Mouse (Mus musculus) heart, embryonic 13.5 days (tissue): Measurements from ENCODE around the gene Lrp8. TPM values are rescaled to one million over a fixed set of nuclear protein-coding genes. Genes with fewer than 3 reads are reported as not detected.
A peak's percentile ranks its signal among the peaks of the same experiment; 100 is the strongest.

Experiments used
- ATAC-seq: fragments of 200-750 bp; cut with Nextera tagmentation; 2 replicates; pipeline ENCODE4 v1.8.0; 2017; ENCODE audit warnings: moderate TSS enrichment; ENCODE audit not compliant: insufficient number of reproducible peaks, low FRiP score, low TSS enrichment; ENCODE audit errors: extremely low read depth
- H3K27ac ChIP-seq: fragments of 300-500 bp; sonication (generic); replicated peaks from 2 replicates; pipeline ENCODE4 v1.5.1; 2015; ENCODE audit warnings: moderate library complexity, mild to moderate bottlenecking, inconsistent platforms
- H3K27me3 ChIP-seq: fragments of 300-500 bp; sonication (generic); replicated peaks from 2 replicates; pipeline ENCODE4 v1.6.1; 2015; ENCODE audit warnings: mild to moderate bottlenecking, inconsistent platforms
- H3K36me3 ChIP-seq: fragments of 300-500 bp; sonication (generic); 2 replicates; pipeline ENCODE4 v1.6.1; 2015; ENCODE audit warnings: mild to moderate bottlenecking, inconsistent platforms
- H3K4me1 ChIP-seq: fragments of 300-500 bp; sonication (generic); 2 replicates; pipeline ENCODE4 v1.6.1; 2015; ENCODE audit warnings: inconsistent platforms
- H3K4me2 ChIP-seq: fragments of 300-500 bp; sonication (generic); 2 replicates; pipeline ENCODE4 v1.6.1; 2015; ENCODE audit warnings: inconsistent platforms, mild to moderate bottlenecking, moderate library complexity
- H3K4me3 ChIP-seq: fragments of 300-500 bp; sonication (generic); 2 replicates; pipeline ENCODE4 v1.5.1; 2015; ENCODE audit warnings: moderate library complexity, mild to moderate bottlenecking, inconsistent platforms
- H3K9ac ChIP-seq: fragments of 300-500 bp; sonication (generic); 2 replicates; pipeline ENCODE4 v1.6.1; 2015; ENCODE audit warnings: inconsistent platforms, mild to moderate bottlenecking, moderate library complexity
- H3K9me3 ChIP-seq: fragments of 300-500 bp; sonication (generic); 2 replicates; pipeline ENCODE4 v1.6.1; 2016; ENCODE audit warnings: inconsistent platforms
- WGBS: fragments of 180-500 bp; shearing (Covaris S2); methylation state at CpG from one replicate; pipeline ENCODE4 v1.1.7; 2015; ENCODE audit warnings: mixed read lengths; 5-methylcytosine and 5-hydroxymethylcytosine counted together
- polyA plus RNA-seq: library from polyadenylated mRNA; unstranded; fragments of >200 nt; fragmentation: Nextera tagmentation; extraction: Ambion mirVana; gene quantifications from 2 replicates; pipeline ENCODE4 v1.2.1, GENCODE M21; 2015

The Lrp8 gene
- polyA plus RNA-seq, 1 experiment from 2014 or later, result 0.51 TPM

DNA sequence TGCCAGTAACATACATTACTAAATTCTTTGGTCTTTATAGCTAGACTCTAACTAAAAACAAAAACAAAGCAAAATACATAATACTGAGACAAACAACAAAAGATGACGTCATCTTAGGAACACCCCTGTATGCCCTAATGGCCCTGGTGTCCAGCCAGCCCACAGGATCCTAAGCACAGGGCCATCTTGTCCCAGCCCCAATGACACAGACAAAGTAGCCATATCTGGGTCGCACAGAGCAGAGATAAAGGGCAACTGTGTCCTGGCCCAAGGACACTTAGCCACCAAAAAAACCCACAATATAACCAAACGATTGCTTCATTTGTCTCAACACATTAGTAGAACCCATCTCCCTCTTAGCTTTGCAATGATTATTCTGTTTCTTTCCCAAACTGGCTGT is 8.9 kb downstream of the Lrp8 start:
- ATAC-seq, result no peak
- 77% methylated on average over 3 of the region's 3 CpGs for WGBS
- H3K4me1 ChIP-seq, result peaks cover 8% of the 10 kb centered on the region
- H3K4me3 ChIP-seq, result no peak overlapping the region
- H3K4me2 ChIP-seq, result no peak overlapping the region
- H3K27ac ChIP-seq, result no peak overlapping the region
- H3K9ac ChIP-seq, result no peak overlapping the region
- H3K36me3 ChIP-seq, result no peaks in the 10 kb centered on the region
- no peaks in the 10 kb centered on the region for H3K9me3 ChIP-seq
- peaks cover 16% of the 10 kb centered on the region for H3K27me3 ChIP-seq

DNA sequence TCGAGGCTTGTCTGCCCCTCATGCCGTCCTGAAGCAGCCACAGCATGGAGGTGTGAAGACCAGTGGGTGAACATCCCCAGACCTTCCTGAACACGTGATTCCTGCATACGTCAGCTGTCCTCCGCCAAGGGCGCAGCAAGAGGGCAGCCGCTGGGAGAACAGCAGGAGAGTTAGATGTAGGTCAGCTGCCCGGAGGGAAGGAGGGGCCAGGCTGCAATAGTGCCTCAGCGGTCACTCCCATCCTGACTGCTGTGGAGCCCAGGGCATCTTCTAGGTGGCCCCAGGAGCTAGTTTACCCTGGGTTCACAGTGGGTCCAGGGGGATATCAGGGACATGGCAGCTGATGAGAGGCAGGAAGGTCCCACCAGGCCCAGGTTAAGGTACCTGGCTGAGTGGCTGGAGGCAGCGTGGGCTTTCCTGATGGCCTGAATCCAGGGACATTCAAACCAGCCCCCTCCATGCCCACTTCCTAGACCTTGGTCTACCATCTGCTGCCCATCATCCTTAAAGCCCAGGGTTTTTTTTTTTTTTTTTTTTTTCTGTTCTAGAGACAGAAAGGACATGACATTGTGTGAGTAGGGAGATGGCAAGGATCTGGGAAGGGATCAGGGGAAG is 9.8 kb downstream of the Lrp8 start:
- 33% methylated on average over 10 of the region's 10 CpGs for whole genome bisulfite sequencing
- Histone ChIP-seq H3K27ac (no peak overlapping the region), H3K9me3 (no peaks in the 10 kb centered on the region)

DNA sequence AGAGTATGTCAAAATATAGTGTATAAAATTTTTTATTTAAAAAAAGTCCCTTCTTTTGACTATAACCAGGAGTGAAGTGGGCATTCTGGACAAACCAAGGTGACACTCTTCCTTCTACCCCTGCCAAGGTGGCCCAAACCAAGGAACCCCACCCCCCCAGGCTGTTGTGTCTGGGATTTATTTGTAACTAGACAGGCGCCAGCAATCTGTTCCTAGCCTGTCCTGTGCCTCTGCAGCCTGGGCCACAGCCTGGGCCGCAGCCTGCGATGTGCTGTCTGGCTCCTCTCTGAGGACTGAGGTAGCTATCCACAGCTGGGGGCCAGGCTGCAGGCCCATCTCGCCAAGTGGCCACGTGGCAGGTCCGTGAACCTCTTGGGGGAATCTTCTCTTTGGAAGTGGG is 10.3 kb downstream of the Lrp8 start:
- Histone ChIP-seq H3K4me3 (no peak overlapping the region), H3K9me3 (no peaks in the 10 kb centered on the region), H3K27me3 (peaks cover 4% of the 10 kb centered on the region; the same call in 1 of the 2 replicates), H3K4me2 (no peak overlapping the region), H3K9ac (no peak overlapping the region), H3K36me3 (no peaks in the 10 kb centered on the region), H3K4me1 (peaks cover 20% of the 10 kb centered on the region), H3K27ac (no peak overlapping the region)
- 79% methylated on average over 6 of the region's 6 CpGs for WGBS
- ATAC-seq, result no peak

More for the DNA sequence above, 9.8 kb downstream of the Lrp8 start:
- peaks cover 16% of the 10 kb centered on the region for H3K4me1 ChIP-seq
- H3K36me3 ChIP-seq, result no peaks in the 10 kb centered on the region
- peaks cover 8% of the 10 kb centered on the region for H3K27me3 ChIP-seq
- H3K9ac ChIP-seq, result 0 out of 2 replicates have a peak overlapping the region, but pooled peaks have one; percentile 24
- no peak overlapping the region for H3K4me3 ChIP-seq
- H3K4me2 ChIP-seq, result no peak overlapping the region
- peak; percentile 43; the same call in 1 of the 2 replicates for ATAC-seq

DNA sequence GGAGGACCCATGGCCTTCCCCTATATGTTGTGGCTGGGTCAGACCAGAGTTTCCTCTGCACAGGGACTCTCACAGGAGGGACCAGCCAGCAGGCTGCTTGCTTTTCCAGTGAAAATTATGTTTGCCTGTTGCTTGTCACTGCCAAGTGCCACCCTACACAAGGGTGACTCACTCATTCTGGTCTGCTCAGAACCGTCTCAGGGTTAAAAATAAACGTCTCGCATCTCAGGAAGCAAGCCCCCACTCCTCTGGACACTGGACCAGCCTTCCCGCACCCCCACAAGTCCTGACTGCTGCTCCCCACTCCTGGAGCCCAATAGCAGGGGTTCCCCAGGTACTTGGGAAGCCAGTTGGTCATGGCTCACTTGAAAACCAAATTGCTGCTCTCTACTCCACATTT is 14.4 kb downstream of the Lrp8 start:
- H3K9me3 ChIP-seq, result no peaks in the 10 kb centered on the region
- H3K36me3 ChIP-seq, result no peaks in the 10 kb centered on the region
- H3K9ac ChIP-seq, result no peak overlapping the region
- no peak overlapping the region for H3K4me3 ChIP-seq
- WGBS, result 46% methylated on average over 4 of the region's 4 CpGs
- no peak overlapping the region for H3K4me2 ChIP-seq
- no peak overlapping the region for H3K27ac ChIP-seq
- no peak for ATAC-seq
- peaks cover 3% of the 10 kb centered on the region; the same call in 1 of the 2 replicates for H3K27me3 ChIP-seq
- H3K4me1 ChIP-seq, result peaks cover 27% of the 10 kb centered on the region

DNA sequence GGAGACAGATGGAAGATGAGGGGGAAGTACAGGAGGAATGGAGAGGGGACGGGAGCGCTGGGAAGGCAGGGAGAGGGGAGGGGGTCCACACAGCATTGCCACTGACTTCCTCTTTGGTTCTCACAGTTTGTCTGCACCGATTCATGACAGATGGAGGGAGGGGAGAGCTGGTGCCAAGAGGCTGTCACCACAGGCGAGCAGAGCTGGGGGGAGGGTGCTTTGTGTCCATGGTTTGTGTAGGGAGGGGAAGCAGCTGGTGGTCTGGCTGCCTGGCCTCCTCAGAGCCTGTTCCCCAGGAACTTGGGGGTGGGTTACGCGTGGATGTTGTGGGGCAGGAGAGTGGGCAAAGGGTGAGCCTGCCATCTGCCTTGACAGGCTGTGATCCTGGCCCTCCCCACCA is 15.4 kb downstream of the Lrp8 start:
- no peak for ATAC-seq
- Histone ChIP-seq H3K27me3 (peaks cover 12% of the 10 kb centered on the region), H3K27ac (no peak overlapping the region), H3K4me2 (no peak overlapping the region), H3K9ac (no peak overlapping the region), H3K36me3 (no peaks in the 10 kb centered on the region), H3K4me3 (no peak overlapping the region), H3K4me1 (peaks cover 22% of the 10 kb centered on the region), H3K9me3 (no peaks in the 10 kb centered on the region)
- 47% methylated on average over 6 of the region's 6 CpGs for WGBS

DNA sequence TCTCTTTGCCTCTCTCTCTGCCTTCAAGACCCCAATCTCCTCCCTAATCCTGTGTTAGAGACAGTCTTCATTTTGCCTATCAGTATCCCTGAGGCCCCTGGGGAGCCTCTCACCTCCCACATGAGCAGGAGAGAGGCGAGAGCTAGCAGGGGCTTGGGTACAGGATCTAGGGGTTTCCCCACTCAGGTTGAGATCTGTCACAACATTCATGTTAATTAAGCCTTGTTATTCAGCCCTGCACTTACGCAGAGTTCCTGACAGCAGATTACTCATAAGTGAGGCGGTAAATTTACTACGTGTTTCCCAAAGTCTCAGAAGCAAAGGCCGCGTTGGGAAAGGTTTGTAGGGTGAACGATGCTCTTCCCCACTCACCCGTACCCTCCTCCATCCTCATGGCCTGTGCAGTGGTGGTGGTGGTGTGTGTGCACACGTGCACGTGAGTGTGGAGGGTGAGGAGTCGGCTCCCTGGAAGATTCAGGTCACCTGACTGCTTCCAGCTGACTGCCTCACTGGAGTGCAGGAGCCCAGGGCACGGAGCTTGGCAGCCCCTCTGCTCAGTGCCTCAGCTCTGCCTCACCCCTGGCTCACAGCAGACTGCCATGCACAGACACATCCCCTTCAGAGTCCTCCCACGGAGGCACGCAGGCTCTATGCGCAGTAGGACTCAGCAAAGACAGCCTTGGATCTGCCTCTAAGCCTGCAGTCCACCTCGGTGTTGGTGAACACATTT is 18.1 kb downstream of the Lrp8 start:
- H3K36me3 ChIP-seq, result no peaks in the 10 kb centered on the region
- H3K4me3 ChIP-seq, result no peak overlapping the region
- H3K9me3 ChIP-seq, result no peaks in the 10 kb centered on the region
- H3K4me1 ChIP-seq, result peaks cover 29% of the 10 kb centered on the region
- no peak overlapping the region for H3K9ac ChIP-seq
- ATAC-seq, result no peak
- no peak overlapping the region for H3K4me2 ChIP-seq
- peaks cover 37% of the 10 kb centered on the region for H3K27me3 ChIP-seq
- H3K27ac ChIP-seq, result no peak overlapping the region
- WGBS, result 62% methylated on average over 16 of the region's 16 CpGs

DNA sequence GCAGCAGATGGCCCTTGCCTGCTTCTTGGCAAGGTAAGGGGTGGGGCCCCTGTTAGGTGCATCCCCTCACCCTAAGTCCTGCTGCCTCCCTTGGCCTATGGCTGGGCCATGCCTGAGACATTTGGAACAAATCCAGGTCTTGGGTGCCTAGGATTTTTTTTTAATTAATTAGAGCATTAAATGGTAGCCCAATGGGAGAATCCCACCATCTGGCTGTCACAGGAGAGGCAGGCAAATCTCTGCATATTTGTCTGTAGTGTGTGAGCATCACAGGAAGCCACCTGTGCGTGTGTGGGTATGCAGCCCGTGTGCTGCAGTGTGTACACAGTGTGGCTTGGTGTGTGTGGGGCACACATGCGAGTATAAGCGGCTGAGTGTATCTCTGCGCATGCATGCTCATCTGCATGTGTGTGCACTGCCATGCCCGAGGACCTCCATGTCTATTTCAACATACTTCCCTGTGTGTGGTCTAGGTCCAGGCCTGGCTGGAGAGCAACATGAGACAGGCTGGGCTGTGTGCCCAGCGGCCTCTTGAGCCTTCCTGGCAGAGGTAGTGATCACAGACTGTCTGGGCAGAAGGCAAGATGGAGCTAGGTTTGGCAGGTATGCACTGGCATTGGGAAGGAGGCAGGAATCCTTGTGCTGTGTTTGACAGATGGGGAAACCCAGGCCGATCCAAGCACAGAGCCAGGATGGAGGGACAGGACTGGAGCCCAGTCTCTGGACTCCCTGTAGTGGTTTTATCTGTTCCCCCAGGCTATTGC is 19.0 kb downstream of the Lrp8 start:
- 80% methylated on average over 8 of the region's 8 CpGs for WGBS
- no peak for ATAC-seq
- Histone ChIP-seq H3K4me3 (no peak overlapping the region), H3K27ac (no peak overlapping the region), H3K9ac (no peak overlapping the region), H3K4me1 (peaks cover 28% of the 10 kb centered on the region), H3K9me3 (no peaks in the 10 kb centered on the region), H3K4me2 (no peak overlapping the region), H3K36me3 (no peaks in the 10 kb centered on the region), H3K27me3 (peaks cover 46% of the 10 kb centered on the region)

DNA sequence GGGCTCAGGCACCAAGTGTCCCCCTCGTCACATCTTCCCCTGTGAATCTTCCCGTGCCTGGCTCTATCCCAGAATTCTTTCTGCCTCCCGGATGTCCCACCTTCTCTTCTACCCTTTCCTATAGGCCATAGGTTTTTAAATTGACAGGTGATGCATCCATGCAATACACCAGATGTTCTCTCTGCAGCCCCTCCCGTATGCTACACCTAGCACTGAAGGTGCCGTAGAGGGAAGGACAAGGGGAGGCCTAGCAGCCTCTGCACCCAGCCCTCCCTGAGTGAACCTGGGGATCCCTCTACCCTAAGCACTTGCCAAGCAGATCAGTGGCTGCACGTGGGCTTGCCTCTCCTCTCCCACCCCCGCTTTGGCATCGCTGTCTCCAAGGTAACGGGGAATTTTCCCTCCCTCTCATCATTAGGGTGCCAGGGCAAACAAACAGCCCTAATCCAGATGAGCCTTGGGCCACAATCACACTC is 20.9 kb downstream of the Lrp8 start:
- WGBS, result 55% methylated on average over 9 of the region's 9 CpGs
- Histone ChIP-seq H3K4me2 (peak overlapping the region; percentile 44), H3K36me3 (no peaks in the 10 kb centered on the region), H3K9ac (peak overlapping the region; percentile 37; the same call in 1 of the 2 replicates), H3K9me3 (no peaks in the 10 kb centered on the region), H3K27me3 (peaks cover 60% of the 10 kb centered on the region), H3K4me3 (peak overlapping the region; percentile 34), H3K4me1 (peaks cover 11% of the 10 kb centered on the region), H3K27ac (no peak overlapping the region)
- ATAC-seq, result no peak

DNA sequence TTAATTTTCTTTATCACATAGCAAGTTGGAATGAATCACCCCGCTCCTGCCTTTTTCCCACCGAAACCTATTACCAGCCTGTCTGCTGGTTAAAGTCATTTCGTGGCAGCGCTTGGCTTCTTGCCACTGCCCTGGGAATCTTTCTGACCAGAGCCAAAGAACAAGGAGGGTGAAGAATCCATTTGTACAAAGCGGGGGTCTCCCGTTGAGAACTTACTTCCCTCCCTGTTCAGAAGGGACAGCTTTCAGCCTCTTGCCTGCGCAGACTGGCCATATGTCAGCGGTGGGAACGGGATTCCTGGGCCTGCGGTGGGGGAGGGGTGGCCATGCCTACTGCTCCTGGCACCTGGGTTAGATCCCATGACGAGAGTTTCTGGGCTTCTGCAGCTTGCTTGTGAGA is 21.4 kb downstream of the Lrp8 start:
- no peak overlapping the region for H3K9ac ChIP-seq
- H3K4me3 ChIP-seq, result no peak overlapping the region
- no peaks in the 10 kb centered on the region for H3K36me3 ChIP-seq
- 37% methylated on average over 11 of the region's 11 CpGs for WGBS
- peaks cover 65% of the 10 kb centered on the region for H3K27me3 ChIP-seq
- peaks cover 11% of the 10 kb centered on the region for H3K4me1 ChIP-seq
- no peak overlapping the region for H3K27ac ChIP-seq
- H3K4me2 ChIP-seq, result peak overlapping the region; percentile 44
- ATAC-seq, result no peak
- no peaks in the 10 kb centered on the region for H3K9me3 ChIP-seq

DNA sequence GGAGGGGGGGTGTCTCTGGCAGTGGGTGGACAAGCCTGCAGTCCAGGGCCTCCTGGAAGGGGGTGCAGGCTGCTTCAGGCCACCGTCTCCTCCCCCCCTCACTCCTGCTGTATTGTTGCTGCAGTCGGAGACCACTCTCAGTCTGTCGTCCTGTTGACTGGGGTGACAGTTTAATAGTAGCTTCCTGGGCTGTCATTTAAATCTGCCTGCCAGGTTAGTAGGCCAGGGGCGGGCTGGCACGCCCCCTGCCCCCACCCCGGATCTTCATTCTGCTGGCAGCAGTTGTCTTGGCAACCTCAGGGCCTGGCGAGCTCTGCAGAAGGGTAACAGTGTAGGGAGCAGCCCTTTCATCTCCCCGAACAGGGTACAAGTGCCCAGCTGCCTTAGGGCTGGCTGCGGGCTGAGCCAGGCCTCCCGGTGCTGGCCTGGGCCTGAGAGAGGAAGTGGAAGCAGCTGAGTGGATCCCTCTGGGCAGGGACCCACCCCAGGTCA is 26.7 kb downstream of the Lrp8 start:
- Histone ChIP-seq H3K4me1 (peaks cover 9% of the 10 kb centered on the region), H3K27me3 (peaks cover 78% of the 10 kb centered on the region), H3K9me3 (no peaks in the 10 kb centered on the region), H3K4me3 (no peak overlapping the region), H3K9ac (no peak overlapping the region), H3K36me3 (no peaks in the 10 kb centered on the region), H3K27ac (no peak overlapping the region), H3K4me2 (no peak overlapping the region)
- no peak for ATAC-seq
- 45% methylated on average over 10 of the region's 10 CpGs for WGBS

DNA sequence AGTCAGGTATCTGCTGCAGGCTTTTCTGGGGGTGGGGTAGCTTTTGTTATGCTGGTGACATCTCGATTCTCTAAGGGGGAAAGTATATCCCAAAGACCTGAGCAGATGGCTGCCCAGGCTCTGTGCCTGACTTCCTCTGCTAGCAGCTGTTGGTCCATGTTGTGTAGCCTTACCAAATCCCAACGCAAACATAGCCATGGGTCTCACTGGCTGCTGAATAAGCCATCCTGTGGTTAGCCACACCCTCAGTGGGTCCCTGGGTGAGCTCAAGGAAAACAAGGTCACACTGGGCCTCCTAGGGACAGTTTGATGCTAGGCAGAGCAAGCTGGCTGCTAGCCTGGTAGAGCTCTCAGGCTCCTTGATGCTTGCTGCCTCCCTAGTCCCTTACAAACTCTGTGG is 27.6 kb downstream of the Lrp8 start:
- no peaks in the 10 kb centered on the region for H3K36me3 ChIP-seq
- H3K4me1 ChIP-seq, result peaks cover 9% of the 10 kb centered on the region
- no peak for ATAC-seq
- peaks cover 78% of the 10 kb centered on the region for H3K27me3 ChIP-seq
- no peak overlapping the region for H3K4me2 ChIP-seq
- no peaks in the 10 kb centered on the region for H3K9me3 ChIP-seq
- H3K4me3 ChIP-seq, result no peak overlapping the region
- WGBS, result 59% methylated on average over 2 of the region's 2 CpGs
- H3K27ac ChIP-seq, result no peak overlapping the region
- no peak overlapping the region for H3K9ac ChIP-seq
